Comparison of ENCODE assay signal across 10 mouse cellular contexts in the genomic region with DNA sequence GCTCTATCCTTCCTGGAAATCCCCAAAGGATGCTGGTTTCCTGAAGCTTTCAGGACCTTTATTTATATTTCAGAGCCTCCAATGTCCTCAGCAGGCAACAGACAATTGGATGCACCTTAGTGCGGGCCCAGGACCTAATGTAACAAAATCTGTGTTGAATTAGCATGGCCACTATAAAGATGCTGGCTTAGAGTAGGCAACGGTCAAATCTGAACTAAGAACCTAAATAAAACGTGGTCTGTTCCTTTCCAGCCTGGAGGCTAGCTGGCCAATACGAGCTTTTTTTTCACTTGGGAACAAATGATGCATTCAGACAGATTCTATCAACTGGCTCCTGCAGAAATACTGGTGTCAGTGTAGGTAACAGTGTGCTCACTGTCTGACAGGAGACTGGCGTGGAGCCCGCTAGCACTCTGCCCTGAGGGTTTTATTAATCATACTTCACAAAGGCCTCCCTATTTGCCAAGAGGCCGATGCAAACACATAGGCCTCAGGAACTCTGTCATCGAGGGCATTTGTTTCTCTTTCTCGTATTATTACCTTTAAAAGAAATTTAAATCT.
A peak's percentile ranks its signal among the peaks of the same experiment; 100 is the strongest.
DNase-seq lines count a peak whose midpoint lies in the region; ATAC-seq and TF ChIP-seq lines count a peak whose summit lies in the region.
"Had no signal": no experiment of that assay in that cellular context is flagged by ENCODE, and none has a peak within 500 bp of the region (broad histone marks: within the 10 kb centered on the region; RNA-seq: fewer than 3 reads in every experiment).

No protein-coding gene starts in this region.

- H3K9me3 ChIP-seq in heart, embryonic 15.5 days (replicated peaks), result no peaks in the 10 kb centered on the region
- H3K9me3 ChIP-seq in forebrain, embryonic 11.5 days (ENCODE audit: control insufficient read depth, low read length), result no peaks in the 10 kb centered on the region
- no peaks in the 10 kb centered on the region for H3K9me3 ChIP-seq in limb, embryonic 15.5 days
- H3K9me3 ChIP-seq in intestine, embryonic 16.5 days (ENCODE audit: control insufficient read depth, low read length), result no peaks in the 10 kb centered on the region

- 0 out of 2 replicates have a peak overlapping the region, but pooled peaks have one; percentile 21 for H3K27ac ChIP-seq in heart, embryonic 15.5 days
- H3K27ac ChIP-seq in forebrain, embryonic 11.5 days (ENCODE audit: low read depth, low read length), result peak overlapping the region; percentile 53; the same call in 1 of the 2 replicates
- peak overlapping the region; percentile 50 for H3K27ac ChIP-seq in limb, embryonic 15.5 days
- no peak overlapping the region for H3K27ac ChIP-seq in intestine, embryonic 16.5 days (ENCODE audit: low read length)
- no peak overlapping the region for H3K27ac ChIP-seq in layer of hippocampus, adult 2 months

- no peaks in the 10 kb centered on the region for H3K27me3 ChIP-seq in heart, embryonic 15.5 days
- no peaks in the 10 kb centered on the region for H3K27me3 ChIP-seq in forebrain, embryonic 11.5 days (ENCODE audit: control insufficient read depth, insufficient read depth, low read length)
- no peaks in the 10 kb centered on the region for H3K27me3 ChIP-seq in limb, embryonic 15.5 days
- no peaks in the 10 kb centered on the region for H3K27me3 ChIP-seq in intestine, embryonic 16.5 days (replicated peaks; ENCODE audit: control insufficient read depth, insufficient read depth, low read length)

- DNase-seq in heart, adult 8-10 months (ENCODE audit: low spot score), result no peak
- peak; percentile 93 for DNase-seq in 3T3-L1 (ENCODE audit: low read depth, low spot score)
- no peak for DNase-seq in forebrain, embryonic 11.5 days (ENCODE audit: low spot score)
- no peak for DNase-seq in gastrocnemius, postnatal 4 days (ENCODE audit: low spot score in 2 of 2)
- no peak for DNase-seq in layer of hippocampus, adult 2 months (ENCODE audit: low spot score in 2 of 2)
- DNase-seq: kidney, adult 11 months; thymus, adult 2 months had no signal

- H3K4me2 ChIP-seq in heart, embryonic 15.5 days, result no peak overlapping the region
- no peak overlapping the region for H3K4me2 ChIP-seq in forebrain, embryonic 11.5 days (ENCODE audit: low read depth, low read length, severe bottlenecking)
- H3K4me2 ChIP-seq in limb, embryonic 15.5 days, result no peak overlapping the region
- no peak overlapping the region for H3K4me2 ChIP-seq in intestine, embryonic 16.5 days (ENCODE audit: low read depth, low read length)

- H3K4me3 ChIP-seq in heart, embryonic 15.5 days, result no peak overlapping the region
- no peak overlapping the region for H3K4me3 ChIP-seq in forebrain, embryonic 11.5 days (ENCODE audit: low read depth, low read length)
- no peak overlapping the region for H3K4me3 ChIP-seq in limb, embryonic 15.5 days
- H3K4me3 ChIP-seq in intestine, embryonic 16.5 days (ENCODE audit: low read length), result no peak overlapping the region
- H3K4me3 ChIP-seq in layer of hippocampus, adult 2 months, result no peak overlapping the region

- no peaks in the 10 kb centered on the region for H3K36me3 ChIP-seq in heart, embryonic 15.5 days
- no peaks in the 10 kb centered on the region for H3K36me3 ChIP-seq in forebrain, embryonic 11.5 days (ENCODE audit: control insufficient read depth, insufficient read depth, low read length)
- no peaks in the 10 kb centered on the region for H3K36me3 ChIP-seq in limb, embryonic 15.5 days
- H3K36me3 ChIP-seq in intestine, embryonic 16.5 days (ENCODE audit: control insufficient read depth, insufficient read depth, low read length), result no peaks in the 10 kb centered on the region

- H3K4me1 ChIP-seq in heart, embryonic 15.5 days (replicated peaks), result 0 out of 2 replicates have a peak, but pooled peaks cover 5% of the 10 kb centered on the region
- H3K4me1 ChIP-seq in forebrain, embryonic 11.5 days (replicated peaks; ENCODE audit: control insufficient read depth, insufficient read depth, low read length), result no peaks in the 10 kb centered on the region
- peaks cover 10% of the 10 kb centered on the region; the same call in 1 of the 2 replicates for H3K4me1 ChIP-seq in limb, embryonic 15.5 days
- H3K4me1 ChIP-seq in intestine, embryonic 16.5 days (ENCODE audit: control insufficient read depth, insufficient read depth, low read length), result no peaks in the 10 kb centered on the region

- WGBS in heart, embryonic 15.5 days, result 52% methylated on average over 9 of the region's 9 CpGs
- WGBS in forebrain, embryonic 11.5 days, result 56% methylated on average over 9 of the region's 9 CpGs
- WGBS in limb, embryonic 15.5 days, result 35% methylated on average over 9 of the region's 9 CpGs
- WGBS in intestine, embryonic 16.5 days, result 59% methylated on average over 9 of the region's 9 CpGs

- ATAC-seq in heart, embryonic 15.5 days (replicated peaks; ENCODE audit: insufficient number of reproducible peaks, insufficient read depth, low FRiP score, low read depth), result no peak
- ATAC-seq in forebrain, embryonic 11.5 days (replicated peaks; ENCODE audit: low FRiP score), result no peak
- peak; percentile 77; the same call in 1 of the 2 replicates for ATAC-seq in limb, embryonic 15.5 days (ENCODE audit: insufficient number of reproducible peaks, low FRiP score, low TSS enrichment, low read depth)
- ATAC-seq in intestine, embryonic 16.5 days, result no peak

- no peak overlapping the region for H3K9ac ChIP-seq in heart, embryonic 15.5 days
- H3K9ac ChIP-seq in forebrain, embryonic 11.5 days (ENCODE audit: low read length), result no peak overlapping the region
- no peak overlapping the region for H3K9ac ChIP-seq in limb, embryonic 15.5 days
- H3K9ac ChIP-seq in intestine, embryonic 16.5 days (ENCODE audit: low read depth, low read length), result no peak overlapping the region

- no peak for TF ChIP-seq CTCF in layer of hippocampus, adult 2 months (conservative IDR thresholded peaks at IDR 0.05)

Comparison
In these comparisons a context has a peak if more than half of its experiments do, and no peak if none do; other contexts are left out.
1. H3K27ac ChIP-seq: peak in heart, embryonic 15.5 days (single experiment), forebrain, embryonic 11.5 days (single experiment) and limb, embryonic 15.5 days (single experiment); none in intestine, embryonic 16.5 days (single experiment) and layer of hippocampus, adult 2 months (single experiment).